Mouse (Mus musculus): ENCODE results near the gene Hsd17b7. TPM values are rescaled to one million over a fixed set of nuclear protein-coding genes. Genes with fewer than 3 reads are reported as not detected.

The Hsd17b7 gene
- polyA plus RNA-seq, 1 experiment from 2014 or later = 25.7 TPM

- peaks cover 31% of the 10 kb centered on the region for H3K36me3 ChIP-seq (replicated peaks; ENCODE audit: insufficient read depth, low read length)
- no peak overlapping the region for H3K9ac ChIP-seq (replicated peaks)
- no peak overlapping the region for H3K4me2 ChIP-seq (ENCODE audit: low read depth, low read length)
- no peaks in the 10 kb centered on the region for H3K9me3 ChIP-seq (ENCODE audit: low read length)
- DNase-seq (no peak), ATAC-seq (no peak)
- H3K27ac ChIP-seq (ENCODE audit: low read depth) = no peak overlapping the region
- H3K27me3 ChIP-seq (ENCODE audit: insufficient read depth, low read length) = no peaks in the 10 kb centered on the region
- WGBS (ENCODE audit: insufficient replicate concordance) = 92% methylated on average over 10 of the region's 10 CpGs
- no peak for TF ChIP-seq EP300 (IDR thresholded peaks at IDR 0.05; ENCODE audit: low read depth)
- no peaks in the 10 kb centered on the region for H3K4me1 ChIP-seq (ENCODE audit: insufficient read depth)
- H3K4me3 ChIP-seq (ENCODE audit: low read depth, low read length) = no peak overlapping the region
Measured at GRCm38 (mm10) chr1:169953106-169953505, 15.9 kb downstream of the Hsd17b7 start.

- ATAC-seq = no peak
- Histone ChIP-seq H3K27ac (ENCODE audit: low read depth) (no peak overlapping the region), H3K27me3 (ENCODE audit: insufficient read depth, low read length) (no peaks in the 10 kb centered on the region), H3K4me3 (ENCODE audit: low read depth, low read length) (no peak overlapping the region), H3K9ac (replicated peaks) (no peak overlapping the region), H3K36me3 (replicated peaks; ENCODE audit: insufficient read depth, low read length) (peaks cover 28% of the 10 kb centered on the region), H3K4me2 (ENCODE audit: low read depth, low read length) (no peak overlapping the region), H3K4me1 (ENCODE audit: insufficient read depth) (no peaks in the 10 kb centered on the region), H3K9me3 (ENCODE audit: low read length) (no peaks in the 10 kb centered on the region)
- WGBS (ENCODE audit: insufficient replicate concordance) = 85% methylated on average over 10 of the region's 10 CpGs
- TF ChIP-seq CTCF (IDR thresholded peaks at IDR 0.05; ENCODE audit: low read depth) = no peak
- TF ChIP-seq EP300 (IDR thresholded peaks at IDR 0.05; ENCODE audit: low read depth) = no peak
- DNase-seq = no peak
Measured at GRCm38 (mm10) chr1:169952636-169953035, 16.4 kb downstream of the Hsd17b7 start.

GRCm38 (mm10) chr1:169951561-169951960 is 17.5 kb downstream of the Hsd17b7 start:
- Histone ChIP-seq H3K36me3 (replicated peaks; ENCODE audit: insufficient read depth, low read length) (peaks cover 25% of the 10 kb centered on the region), H3K9ac (replicated peaks) (no peak overlapping the region), H3K9me3 (ENCODE audit: low read length) (no peaks in the 10 kb centered on the region), H3K4me1 (ENCODE audit: insufficient read depth) (no peaks in the 10 kb centered on the region), H3K4me3 (ENCODE audit: low read depth, low read length) (no peak overlapping the region), H3K4me2 (ENCODE audit: low read depth, low read length) (no peak overlapping the region), H3K27me3 (ENCODE audit: insufficient read depth, low read length) (no peaks in the 10 kb centered on the region), H3K27ac (ENCODE audit: low read depth) (no peak overlapping the region)
- TF ChIP-seq EP300 (IDR thresholded peaks at IDR 0.05; ENCODE audit: low read depth) (no peak), CTCF (IDR thresholded peaks at IDR 0.05; ENCODE audit: low read depth) (no peak)
- DNase-seq = no peak
- WGBS (ENCODE audit: insufficient replicate concordance) = 89% methylated on average over 6 of the region's 6 CpGs
- ATAC-seq = no peak

- peaks cover 20% of the 10 kb centered on the region for H3K36me3 ChIP-seq (replicated peaks; ENCODE audit: insufficient read depth, low read length)
- no peaks in the 10 kb centered on the region for H3K9me3 ChIP-seq (ENCODE audit: low read length)
- H3K9ac ChIP-seq (replicated peaks) = no peak overlapping the region
- no peak overlapping the region for H3K4me3 ChIP-seq (ENCODE audit: low read depth, low read length)
- 79% methylated on average over 4 of the region's 4 CpGs for WGBS (ENCODE audit: insufficient replicate concordance)
- no peak for DNase-seq
- H3K27me3 ChIP-seq (ENCODE audit: insufficient read depth, low read length) = no peaks in the 10 kb centered on the region
- H3K4me2 ChIP-seq (ENCODE audit: low read depth, low read length) = no peak overlapping the region
- H3K27ac ChIP-seq (ENCODE audit: low read depth) = no peak overlapping the region
- ATAC-seq = no peak
- TF ChIP-seq EP300 (IDR thresholded peaks at IDR 0.05; ENCODE audit: low read depth) = no peak
- peak; percentile 49 for TF ChIP-seq CTCF (IDR thresholded peaks at IDR 0.05; ENCODE audit: low read depth)
- no peaks in the 10 kb centered on the region for H3K4me1 ChIP-seq (ENCODE audit: insufficient read depth)
Measured at GRCm38 (mm10) chr1:169950651-169951050, 18.4 kb downstream of the Hsd17b7 start.

- no peak for DNase-seq
- ATAC-seq = no peak
Measured at GRCm38 (mm10) chr1:169949981-169950380, 19.1 kb downstream of the Hsd17b7 start.

GRCm38 (mm10) chr1:169948866-169949265 is 20.2 kb downstream of the Hsd17b7 start:
- Histone ChIP-seq H3K4me1 (ENCODE audit: insufficient read depth) (no peaks in the 10 kb centered on the region), H3K9me3 (ENCODE audit: low read length) (no peaks in the 10 kb centered on the region), H3K27ac (ENCODE audit: low read depth) (no peak overlapping the region), H3K36me3 (replicated peaks; ENCODE audit: insufficient read depth, low read length) (peaks cover 11% of the 10 kb centered on the region), H3K4me2 (ENCODE audit: low read depth, low read length) (no peak overlapping the region), H3K4me3 (ENCODE audit: low read depth, low read length) (no peak overlapping the region), H3K9ac (replicated peaks) (no peak overlapping the region), H3K27me3 (ENCODE audit: insufficient read depth, low read length) (no peaks in the 10 kb centered on the region)
- TF ChIP-seq EP300 (IDR thresholded peaks at IDR 0.05; ENCODE audit: low read depth) (no peak), CTCF (IDR thresholded peaks at IDR 0.05; ENCODE audit: low read depth) (no peak)
- WGBS (ENCODE audit: insufficient replicate concordance) = 78% methylated on average over 7 of the region's 7 CpGs
- ATAC-seq (no peak), DNase-seq (no peak)

More at GRCm38 (mm10) chr1:169949981-169950380, 19.1 kb downstream of the Hsd17b7 start:
- no peaks in the 10 kb centered on the region for H3K27me3 ChIP-seq (ENCODE audit: insufficient read depth, low read length)
- no peak overlapping the region for H3K9ac ChIP-seq (replicated peaks)
- H3K36me3 ChIP-seq (replicated peaks; ENCODE audit: insufficient read depth, low read length) = peaks cover 16% of the 10 kb centered on the region
- TF ChIP-seq EP300 (IDR thresholded peaks at IDR 0.05; ENCODE audit: low read depth) (no peak), CTCF (IDR thresholded peaks at IDR 0.05; ENCODE audit: low read depth) (no peak)
- H3K4me1 ChIP-seq (ENCODE audit: insufficient read depth) = no peaks in the 10 kb centered on the region
- no peak overlapping the region for H3K4me2 ChIP-seq (ENCODE audit: low read depth, low read length)
- no peak overlapping the region for H3K4me3 ChIP-seq (ENCODE audit: low read depth, low read length)
- no peaks in the 10 kb centered on the region for H3K9me3 ChIP-seq (ENCODE audit: low read length)
- no peak overlapping the region for H3K27ac ChIP-seq (ENCODE audit: low read depth)
- WGBS (ENCODE audit: insufficient replicate concordance) = 72% methylated on average over 7 of the region's 7 CpGs

- ATAC-seq = no peak
- H3K36me3 ChIP-seq (replicated peaks; ENCODE audit: insufficient read depth, low read length) = peaks cover 9% of the 10 kb centered on the region
- no peak overlapping the region for H3K4me2 ChIP-seq (ENCODE audit: low read depth, low read length)
- no peaks in the 10 kb centered on the region for H3K9me3 ChIP-seq (ENCODE audit: low read length)
- 74% methylated on average over 7 of the region's 7 CpGs for WGBS (ENCODE audit: insufficient replicate concordance)
- H3K4me1 ChIP-seq (ENCODE audit: insufficient read depth) = no peaks in the 10 kb centered on the region
- no peak overlapping the region for H3K9ac ChIP-seq (replicated peaks)
- no peaks in the 10 kb centered on the region for H3K27me3 ChIP-seq (ENCODE audit: insufficient read depth, low read length)
- no peak for DNase-seq
- TF ChIP-seq CTCF (IDR thresholded peaks at IDR 0.05; ENCODE audit: low read depth) (no peak), EP300 (IDR thresholded peaks at IDR 0.05; ENCODE audit: low read depth) (no peak)
- H3K27ac ChIP-seq (ENCODE audit: low read depth) = no peak overlapping the region
- H3K4me3 ChIP-seq (ENCODE audit: low read depth, low read length) = no peak overlapping the region
Measured at GRCm38 (mm10) chr1:169948280-169948679, 20.8 kb downstream of the Hsd17b7 start.

Data from liver, postnatal 0 days (tissue).